Mouse (Mus musculus) B cell, adult 62 days (primary cell): Measurements from ENCODE around the gene Zfy2. TPM values are rescaled to one million over a fixed set of nuclear protein-coding genes. Genes with fewer than 3 reads are reported as not detected.

ENCODE experiments used
- total RNA-seq: library from RNA; stranded (reverse); gene quantifications from 4 replicates; pipeline ENCODE4 v1.2.4, GENCODE M21; 2023

Gene Zfy2
- not detected in 4 replicates for total RNA-seq

GRCm38 (mm10) chrY:2170309-2170708 lies at the start of gene Zfy2:
TSS of gene Zfy2 (minus strand) at chrY:2170409.

